Mouse (Mus musculus): ENCODE measurements at regions not wholly inside any gene's neighbourhood (a gene's known extent, or its start where the extent isn't known, plus 50 kb on each side); places are given as distances from the start of the nearest gene placed in this dataset.

DNA sequence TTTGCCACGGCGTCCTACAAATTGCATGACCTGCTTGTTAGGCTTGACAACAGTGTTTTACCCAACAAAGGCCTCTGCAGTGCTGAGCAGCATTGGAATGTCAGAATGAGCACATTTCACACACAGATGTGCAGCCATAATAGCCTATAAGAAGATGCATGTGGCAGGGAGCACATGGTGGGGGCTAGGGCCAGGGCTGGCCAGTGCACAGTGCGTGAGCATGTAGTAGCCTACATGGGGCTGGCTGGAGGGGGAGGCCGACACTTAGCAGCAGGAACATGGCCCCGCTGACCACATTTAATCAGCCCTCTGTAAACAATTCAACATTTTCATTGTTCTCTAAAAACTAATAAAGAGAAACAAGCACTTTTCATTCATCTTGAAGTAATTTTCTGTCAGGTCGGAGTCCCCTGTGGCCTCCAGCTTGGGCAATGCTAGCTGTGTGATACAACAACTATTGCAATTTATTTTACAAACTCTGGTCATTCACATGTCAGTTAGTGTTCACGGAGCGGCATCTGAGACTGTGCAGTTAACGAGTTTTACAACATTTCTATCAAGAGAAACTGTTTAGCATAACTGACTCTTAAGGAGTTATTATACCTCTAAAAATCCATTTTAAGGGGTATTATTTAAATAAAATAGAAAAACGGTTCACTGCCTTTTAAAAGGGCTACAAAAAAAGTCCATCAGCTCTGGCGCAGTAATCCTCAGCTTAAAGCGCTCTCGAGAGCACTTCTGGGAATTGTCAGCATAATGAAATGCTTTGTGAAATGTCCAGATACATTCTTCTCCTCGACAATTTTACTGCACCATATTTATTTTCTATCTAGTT lies 246.6 kb upstream of the Nr2f1 start:
- Histone ChIP-seq H3K27ac (no peak overlapping the region), H3K27me3 (no peaks in the 10 kb centered on the region), H3K36me3 (no peaks in the 10 kb centered on the region), H3K4me1 (replicated peaks) (no peaks in the 10 kb centered on the region), H3K9me3 (replicated peaks) (no peaks in the 10 kb centered on the region), H3K4me3 (replicated peaks) (no peak overlapping the region), H3K9ac (no peak overlapping the region), H3K4me2 (no peak overlapping the region)
- 70% methylated on average over 14 of the region's 14 CpGs for WGBS (ENCODE audit: insufficient replicate concordance)
- DNase-seq (no peak), ATAC-seq (ENCODE audit: low read depth) (no peak)

- no peak overlapping the region for H3K27ac ChIP-seq
- no peaks in the 10 kb centered on the region for H3K4me1 ChIP-seq (replicated peaks)
- ATAC-seq (ENCODE audit: low read depth): no peak
- no peak overlapping the region for H3K4me2 ChIP-seq
- H3K9ac ChIP-seq: no peak overlapping the region
- 68% methylated on average over 8 of the region's 8 CpGs for WGBS (ENCODE audit: insufficient replicate concordance)
- H3K4me3 ChIP-seq (replicated peaks): no peak overlapping the region
- no peaks in the 10 kb centered on the region for H3K27me3 ChIP-seq
- no peaks in the 10 kb centered on the region for H3K36me3 ChIP-seq
- no peak for DNase-seq
- H3K9me3 ChIP-seq (replicated peaks): no peaks in the 10 kb centered on the region
Observed at GRCm38 (mm10) chr13:78444691-78445349, 245.3 kb upstream of the Nr2f1 start.

GRCm38 (mm10) chr13:78428469-78428868 lies 228.9 kb upstream of the Nr2f1 start:
- Histone ChIP-seq H3K9me3 (replicated peaks) (no peaks in the 10 kb centered on the region), H3K36me3 (no peaks in the 10 kb centered on the region), H3K27ac (no peak overlapping the region), H3K4me2 (no peak overlapping the region), H3K4me1 (replicated peaks) (no peaks in the 10 kb centered on the region), H3K27me3 (no peaks in the 10 kb centered on the region), H3K4me3 (replicated peaks) (no peak overlapping the region), H3K9ac (no peak overlapping the region)
- ATAC-seq (ENCODE audit: low read depth): no peak
- 67% methylated on average over 4 of the region's 4 CpGs for WGBS (ENCODE audit: insufficient replicate concordance)
- DNase-seq: no peak

DNA sequence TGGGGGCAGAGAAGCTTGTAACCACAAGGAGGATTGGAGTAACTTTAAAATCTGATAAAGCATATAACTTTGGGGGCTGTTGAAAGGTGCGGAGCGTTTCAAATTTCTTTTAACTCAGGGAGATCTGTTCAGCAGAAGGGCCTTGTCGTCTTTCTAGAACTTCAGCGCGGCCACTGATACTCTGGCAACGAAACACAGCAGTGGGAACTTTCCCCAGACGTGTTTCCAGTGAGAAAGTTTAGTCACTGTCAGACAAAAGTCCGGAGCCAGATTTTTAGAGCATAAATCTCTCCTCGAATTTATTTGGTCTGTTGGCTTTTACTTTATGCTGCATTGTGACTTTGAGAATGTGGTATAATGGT lies 228.5 kb upstream of the Nr2f1 start:
- no peak overlapping the region for H3K27ac ChIP-seq
- H3K9me3 ChIP-seq (replicated peaks): no peaks in the 10 kb centered on the region
- H3K9ac ChIP-seq: no peak overlapping the region
- DNase-seq (no peak), ATAC-seq (ENCODE audit: low read depth) (no peak)
- no peaks in the 10 kb centered on the region for H3K27me3 ChIP-seq
- peak overlapping the region; percentile 17; the same call in 1 of the 2 replicates for H3K4me2 ChIP-seq
- H3K4me3 ChIP-seq (replicated peaks): no peak overlapping the region
- H3K36me3 ChIP-seq: no peaks in the 10 kb centered on the region
- H3K4me1 ChIP-seq (replicated peaks): no peaks in the 10 kb centered on the region
- 17% methylated on average over 9 of the region's 9 CpGs for WGBS (ENCODE audit: insufficient replicate concordance)

DNA sequence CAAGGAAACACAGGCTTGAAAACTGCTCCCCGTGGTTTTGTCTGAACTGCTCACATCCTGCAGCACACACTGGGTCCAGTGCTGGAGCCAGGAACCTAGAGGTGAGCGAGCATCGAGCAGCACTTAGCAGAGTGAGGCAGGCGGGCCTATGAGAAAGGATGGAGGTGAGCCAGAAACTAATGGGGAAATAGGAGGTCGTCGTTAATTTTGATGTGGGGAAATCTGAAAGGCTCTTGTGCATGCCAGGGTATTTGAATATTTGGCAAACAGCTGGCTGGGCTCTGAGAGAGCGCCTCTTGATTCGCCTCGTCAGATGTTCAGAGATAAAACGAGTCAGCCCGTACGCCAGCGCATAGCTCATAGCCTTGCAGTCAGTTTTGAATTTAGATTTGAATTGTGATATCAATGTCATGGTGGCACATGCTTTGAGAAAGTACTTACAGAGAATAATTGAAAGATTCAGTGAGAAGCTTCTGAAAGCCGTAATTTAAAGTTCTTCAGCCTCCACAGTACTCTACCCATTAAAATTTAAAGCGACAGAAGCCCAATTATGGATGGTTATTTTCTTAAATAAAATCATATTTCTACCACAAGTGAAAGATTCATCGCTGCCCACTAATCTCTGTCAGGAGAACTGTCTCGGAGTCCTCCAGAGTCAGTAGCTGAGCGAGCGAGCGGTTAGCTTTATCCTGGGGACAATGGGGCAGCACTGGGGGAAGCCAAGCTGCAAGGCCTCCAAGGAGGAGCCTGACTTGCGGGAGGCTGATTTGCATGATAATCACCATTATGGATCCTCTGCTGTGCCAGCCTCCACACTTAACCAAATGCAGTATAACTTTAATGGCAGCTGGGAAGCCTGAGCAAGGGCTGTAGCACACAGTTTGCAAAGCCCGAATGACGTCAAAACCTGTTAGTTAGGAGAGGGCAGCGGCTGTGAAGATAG lies 227.9 kb upstream of the Nr2f1 start:
- Histone ChIP-seq H3K9me3 (replicated peaks) (no peaks in the 10 kb centered on the region), H3K27ac (no peak overlapping the region), H3K36me3 (no peaks in the 10 kb centered on the region), H3K4me2 (peak overlapping the region; percentile 17; the same call in 1 of the 2 replicates), H3K9ac (no peak overlapping the region), H3K4me1 (replicated peaks) (no peaks in the 10 kb centered on the region), H3K27me3 (no peaks in the 10 kb centered on the region), H3K4me3 (replicated peaks) (no peak overlapping the region)
- 16% methylated on average over 24 of the region's 24 CpGs for whole genome bisulfite sequencing (ENCODE audit: insufficient replicate concordance)
- DNase-seq: no peak
- no peak for ATAC-seq (ENCODE audit: low read depth)

GRCm38 (mm10) chr13:78426306-78426921 lies 226.9 kb upstream of the Nr2f1 start:
- ATAC-seq (ENCODE audit: low read depth) (no peak), DNase-seq (no peak)
- H3K27me3 ChIP-seq: no peaks in the 10 kb centered on the region
- 50% methylated on average over 8 of the region's 8 CpGs for WGBS (ENCODE audit: insufficient replicate concordance)
- H3K4me2 ChIP-seq: no peak overlapping the region
- H3K9ac ChIP-seq: no peak overlapping the region
- H3K27ac ChIP-seq: no peak overlapping the region
- H3K4me3 ChIP-seq (replicated peaks): no peak overlapping the region
- H3K9me3 ChIP-seq (replicated peaks): no peaks in the 10 kb centered on the region
- no peaks in the 10 kb centered on the region for H3K4me1 ChIP-seq (replicated peaks)
- H3K36me3 ChIP-seq: no peaks in the 10 kb centered on the region

DNA sequence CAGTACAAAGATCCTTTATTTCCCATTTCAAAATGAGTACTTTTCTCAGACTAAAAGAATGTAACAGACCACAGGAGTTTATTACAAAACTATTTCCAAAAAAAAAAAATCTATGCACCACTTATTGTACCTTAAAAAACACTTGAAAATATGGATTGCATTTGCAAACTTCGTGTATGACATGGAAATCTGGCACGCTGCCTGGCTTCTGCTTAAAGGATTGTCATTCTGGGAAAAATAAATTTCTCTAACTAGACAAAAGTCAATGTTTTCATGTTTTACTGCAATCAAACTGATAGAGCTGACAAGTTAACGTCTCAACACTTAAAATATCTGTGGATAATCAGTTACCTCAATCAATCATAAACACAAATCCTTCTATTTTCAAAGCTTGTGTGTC lies 205.5 kb upstream of the Nr2f1 start:
- Histone ChIP-seq H3K4me1 (replicated peaks) (no peaks in the 10 kb centered on the region), H3K9me3 (replicated peaks) (no peaks in the 10 kb centered on the region)
- 50% methylated on average over 3 of the region's 3 CpGs for WGBS (ENCODE audit: insufficient replicate concordance)

GRCm38 (mm10) chr13:78383761-78384160 lies 184.2 kb upstream of the Nr2f1 start:
- no peaks in the 10 kb centered on the region for H3K9me3 ChIP-seq (replicated peaks)
- no peak overlapping the region for H3K4me3 ChIP-seq (replicated peaks)
- no peak for ATAC-seq (ENCODE audit: low read depth)
- H3K36me3 ChIP-seq: no peaks in the 10 kb centered on the region
- H3K27ac ChIP-seq: no peak overlapping the region
- H3K27me3 ChIP-seq: no peaks in the 10 kb centered on the region
- H3K4me1 ChIP-seq (replicated peaks): no peaks in the 10 kb centered on the region
- no peak for DNase-seq
- H3K4me2 ChIP-seq: no peak overlapping the region
- WGBS (ENCODE audit: insufficient replicate concordance): 32% methylated on average over 2 of the region's 2 CpGs
- H3K9ac ChIP-seq: no peak overlapping the region

More for the DNA sequence above, 205.5 kb upstream of the Nr2f1 start:
- no peaks in the 10 kb centered on the region for H3K36me3 ChIP-seq
- no peak overlapping the region for H3K27ac ChIP-seq
- ATAC-seq (ENCODE audit: low read depth) (no peak), DNase-seq (no peak)
- no peak overlapping the region for H3K4me3 ChIP-seq (replicated peaks)
- H3K4me2 ChIP-seq: no peak overlapping the region
- no peak overlapping the region for H3K9ac ChIP-seq
- H3K27me3 ChIP-seq: no peaks in the 10 kb centered on the region

- H3K9ac ChIP-seq: no peak overlapping the region
- H3K36me3 ChIP-seq: no peaks in the 10 kb centered on the region
- ATAC-seq (ENCODE audit: low read depth) (no peak), DNase-seq (no peak)
- 37% methylated on average over 1 of the region's 1 CpGs for WGBS (ENCODE audit: insufficient replicate concordance)
- no peak overlapping the region for H3K27ac ChIP-seq
- H3K4me1 ChIP-seq (replicated peaks): no peaks in the 10 kb centered on the region
- no peaks in the 10 kb centered on the region for H3K9me3 ChIP-seq (replicated peaks)
- H3K27me3 ChIP-seq: no peaks in the 10 kb centered on the region
- no peak overlapping the region for H3K4me3 ChIP-seq (replicated peaks)
- no peak overlapping the region for H3K4me2 ChIP-seq
Observed at GRCm38 (mm10) chr13:78361236-78361635, 161.7 kb upstream of the Nr2f1 start.

DNA sequence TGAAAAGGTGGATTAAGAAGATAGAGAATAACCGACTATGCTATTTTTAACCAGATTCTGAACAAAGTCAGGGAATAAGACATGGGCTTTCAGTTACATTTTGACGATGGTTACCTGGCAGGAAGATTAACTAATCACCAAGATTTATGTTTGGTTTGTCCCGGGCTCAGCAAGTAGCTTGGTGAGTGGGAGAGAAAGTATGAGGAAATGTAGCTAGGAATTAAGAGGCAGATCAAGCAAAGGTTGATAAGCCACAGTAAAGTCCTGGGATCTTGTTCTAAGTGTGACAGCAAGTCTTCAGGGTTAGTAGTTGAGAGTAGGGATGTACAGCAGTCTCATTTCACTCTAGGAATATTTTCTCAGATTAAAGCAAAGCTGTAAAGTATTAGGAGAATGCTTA lies 149.3 kb upstream of the Nr2f1 start:
- ATAC-seq (ENCODE audit: low read depth) (no peak), DNase-seq (no peak)
- Histone ChIP-seq H3K27me3 (no peaks in the 10 kb centered on the region), H3K9ac (no peak overlapping the region), H3K27ac (no peak overlapping the region), H3K4me2 (no peak overlapping the region), H3K4me1 (replicated peaks) (no peaks in the 10 kb centered on the region), H3K36me3 (no peaks in the 10 kb centered on the region), H3K4me3 (replicated peaks) (no peak overlapping the region), H3K9me3 (replicated peaks) (no peaks in the 10 kb centered on the region)
- 46% methylated on average over 3 of the region's 3 CpGs for WGBS (ENCODE audit: insufficient replicate concordance)

Measured in liver, embryonic 13.5 days (tissue).